Mouse (Mus musculus) kidney, postnatal 36 days (tissue): ENCODE results near the gene Txk.

ENCODE experiments used
- DNase-seq, 2 experiments: peaks; one replicate each; pipeline ENCODE4 v3.0.0; 2021 to 2022; ENCODE audit warnings: mixed read lengths in 2 of 2

Txk gene

GRCm38 (mm10) chr5:72689556-72689955 is 63.0 kb downstream of the Txk start:
- DNase-seq, result no peak

GRCm38 (mm10) chr5:72681451-72681850 is 71.1 kb downstream of the Txk start:
- peak; percentile 21 to 23 for DNase-seq

GRCm38 (mm10) chr5:72674994-72675542 is 77.5 kb downstream of the Txk start:
- no peak for DNase-seq

DNA sequence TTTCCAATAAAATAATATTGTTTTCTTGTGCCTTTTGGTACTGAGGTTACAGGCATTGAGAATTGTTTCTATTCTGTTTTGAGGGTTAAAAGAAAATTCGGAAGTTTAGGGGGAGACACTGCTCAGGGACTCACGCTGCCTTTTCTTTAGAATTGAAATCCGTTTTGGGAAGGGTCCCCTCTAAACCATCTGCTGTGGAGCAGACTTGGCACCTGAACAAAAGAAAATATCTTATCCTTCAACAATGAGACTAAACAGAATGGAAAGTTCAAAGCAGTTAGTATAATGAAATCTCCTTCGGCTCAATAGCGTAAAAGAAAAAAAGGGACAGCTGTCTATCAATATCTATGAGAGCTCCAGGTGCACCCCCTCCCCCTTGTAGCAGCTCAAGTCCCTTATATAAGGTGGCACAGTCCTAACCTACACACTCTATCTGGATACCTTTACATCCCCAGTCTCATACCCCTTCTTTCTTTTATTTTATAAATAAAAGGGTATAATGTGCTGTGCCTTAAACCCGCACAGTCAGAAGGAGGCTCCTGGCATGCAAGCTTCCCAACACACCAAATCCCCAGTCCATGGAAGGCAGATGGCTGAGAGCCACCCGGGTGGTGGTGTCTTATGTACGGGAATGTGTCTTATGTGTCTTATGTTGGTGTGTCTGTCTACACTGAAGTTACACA is 81.4 kb downstream of the Txk start:
- no peak for DNase-seq

DNA sequence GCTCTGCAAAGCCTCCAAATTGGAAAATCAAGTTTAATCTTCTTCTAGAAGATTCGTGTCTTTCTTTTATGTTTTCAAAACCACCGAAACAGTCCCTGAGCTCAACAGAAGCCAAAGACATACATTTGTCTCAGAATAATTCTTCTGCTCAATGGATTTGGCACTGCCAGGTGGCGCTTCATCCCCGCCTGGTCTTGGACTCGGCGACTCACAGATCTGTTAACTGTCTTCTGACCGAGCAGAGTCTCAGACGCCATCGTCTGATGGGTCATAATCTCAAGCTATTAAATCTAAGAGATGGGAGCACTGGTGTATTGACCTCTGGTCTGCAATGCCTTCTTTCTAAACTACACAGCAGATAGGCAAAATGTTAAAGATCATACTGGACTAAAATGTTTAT is 84.2 kb downstream of the Txk start:
- DNase-seq, result no peak

DNA sequence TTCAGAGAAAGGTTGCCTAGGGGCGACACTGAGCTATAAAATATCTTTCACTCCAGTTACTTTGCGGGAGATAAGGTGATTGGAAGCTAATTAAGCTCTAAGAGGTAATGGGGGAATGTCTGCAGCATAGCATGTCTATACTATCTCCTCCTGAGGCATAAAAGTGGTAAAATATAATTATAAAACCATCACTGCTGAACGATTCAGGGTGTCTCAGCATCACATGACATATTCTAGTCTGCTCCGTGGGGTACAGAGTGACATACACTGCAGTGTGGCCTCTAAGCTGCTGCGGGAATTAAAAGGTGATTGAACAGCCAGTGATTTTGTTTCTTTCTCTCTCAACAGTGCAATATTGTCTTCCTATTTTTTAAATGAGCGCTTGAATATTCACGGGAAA is 86.1 kb downstream of the Txk start:
- no peak for DNase-seq

DNA sequence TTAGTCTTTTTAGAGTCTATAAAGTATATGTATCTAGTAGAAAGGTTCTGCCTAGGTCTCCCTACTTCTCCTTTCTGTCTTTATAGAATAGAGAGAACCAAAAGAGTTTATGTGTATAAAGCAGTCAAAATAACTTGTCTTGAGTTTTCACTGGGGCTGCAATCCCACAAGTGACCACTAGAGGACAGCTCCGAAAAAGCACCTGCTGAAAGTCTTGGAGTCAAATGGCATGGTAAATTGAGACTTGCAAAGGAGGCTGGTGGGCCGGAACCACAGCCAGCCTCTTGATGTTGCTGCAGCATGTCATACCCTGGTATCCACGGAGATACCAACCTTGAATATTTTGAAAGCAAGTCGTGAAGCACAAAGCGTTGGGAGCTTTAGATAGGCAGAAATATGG is 87.3 kb downstream of the Txk start:
- DNase-seq, result peak; percentile 40 to 78

- peak in 1 of 2 experiments; percentile 9 for DNase-seq
These were observed 87.7 kb downstream of the Txk start for GRCm38 (mm10) chr5:72664854-72665253.

- no peak for DNase-seq
These were observed 88.5 kb downstream of the Txk start for GRCm38 (mm10) chr5:72664126-72664525.

DNA sequence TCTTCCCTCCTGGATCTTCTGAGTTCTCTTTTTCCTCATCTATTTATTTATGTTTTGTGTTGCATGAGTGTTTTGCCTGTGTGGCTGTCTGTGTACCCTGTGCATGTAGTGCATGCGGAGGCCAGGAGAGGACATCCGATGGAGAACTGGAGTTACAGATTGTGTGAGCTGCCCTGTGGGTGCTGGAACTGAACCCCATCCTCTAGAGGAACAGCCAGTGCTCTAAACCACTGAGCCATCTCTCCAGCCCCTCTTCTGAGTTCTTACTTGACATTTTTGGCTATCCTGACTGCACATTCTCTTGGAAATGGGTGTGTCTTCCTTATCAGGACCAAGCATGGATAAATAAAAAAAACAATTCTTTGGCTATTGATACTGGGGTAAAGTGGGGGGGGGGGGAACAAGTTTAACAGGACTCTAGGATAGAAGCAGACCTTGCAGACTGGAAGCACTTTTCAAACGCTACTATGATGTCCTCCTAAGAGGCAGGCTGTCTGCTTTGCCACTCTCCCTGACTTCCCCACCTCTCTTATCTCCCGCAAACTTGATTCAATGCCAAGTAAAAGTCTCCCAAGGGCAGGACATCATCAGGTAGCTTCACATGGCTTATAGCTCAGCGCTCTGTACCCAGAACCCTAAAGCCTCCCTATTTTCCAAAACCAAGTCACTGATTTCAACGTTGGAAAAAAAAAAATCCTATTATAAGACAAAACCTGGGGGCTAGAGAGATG is 91.4 kb downstream of the Txk start:
- no peak for DNase-seq

DNA sequence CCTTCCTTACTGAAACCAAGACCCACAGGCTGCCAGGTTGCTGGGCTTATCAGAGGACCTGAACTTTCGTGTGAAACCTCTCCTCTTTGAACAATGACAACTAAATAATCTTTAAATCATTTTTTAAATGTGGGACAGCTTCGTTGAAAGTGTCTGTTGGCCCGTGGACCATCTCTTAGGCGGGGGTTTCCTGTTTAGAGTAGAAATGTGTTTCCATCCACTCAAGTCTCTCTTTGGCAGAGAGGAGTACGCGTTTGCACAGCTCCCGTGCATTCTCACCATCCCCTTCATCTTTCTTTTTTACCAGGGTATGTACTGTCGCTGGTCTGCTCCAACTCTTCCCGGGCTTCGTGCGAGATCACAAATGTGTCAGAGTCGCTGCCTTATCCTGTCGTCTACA is 94.2 kb downstream of the Txk start:
- no peak for DNase-seq

- no peak for DNase-seq
These were observed 96.2 kb downstream of the Txk start for GRCm38 (mm10) chr5:72656270-72656791.

DNA sequence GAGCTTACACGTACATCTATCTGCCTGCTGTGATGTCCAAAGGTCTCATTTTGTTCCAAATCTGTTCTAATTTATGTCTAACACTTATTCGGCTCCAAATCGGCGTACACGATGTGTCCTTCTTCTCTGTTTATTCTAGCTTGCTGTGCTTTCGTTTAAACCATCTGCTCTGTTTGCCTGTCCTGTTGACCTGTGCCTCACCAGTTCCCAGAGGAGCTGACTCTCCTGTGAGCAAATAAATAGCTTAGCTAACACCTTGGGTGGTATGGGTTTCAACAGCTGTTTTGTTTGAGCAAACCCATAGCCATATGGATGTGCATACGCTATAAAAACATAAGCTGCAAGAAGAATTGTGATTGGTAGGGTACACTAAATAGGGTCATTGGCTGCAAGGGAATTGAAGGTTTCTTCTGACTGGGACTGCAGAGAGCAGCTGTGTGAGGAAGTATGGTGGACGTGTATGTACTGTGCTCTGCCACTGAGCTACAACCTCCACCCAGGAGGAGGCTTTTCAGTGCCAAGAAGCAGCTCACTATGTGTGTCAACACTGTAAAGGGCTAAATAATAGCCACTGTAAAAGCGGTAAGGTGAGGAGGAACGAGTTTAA is 99.4 kb downstream of the Txk start:
- DNase-seq, result no peak

- DNase-seq, result no peak
These were observed 103.4 kb downstream of the Txk start for GRCm38 (mm10) chr5:72648987-72649735.

- peak in 1 of 2 experiments; percentile 18 for DNase-seq
These were observed 104.5 kb downstream of the Txk start for GRCm38 (mm10) chr5:72647958-72648595.

DNA sequence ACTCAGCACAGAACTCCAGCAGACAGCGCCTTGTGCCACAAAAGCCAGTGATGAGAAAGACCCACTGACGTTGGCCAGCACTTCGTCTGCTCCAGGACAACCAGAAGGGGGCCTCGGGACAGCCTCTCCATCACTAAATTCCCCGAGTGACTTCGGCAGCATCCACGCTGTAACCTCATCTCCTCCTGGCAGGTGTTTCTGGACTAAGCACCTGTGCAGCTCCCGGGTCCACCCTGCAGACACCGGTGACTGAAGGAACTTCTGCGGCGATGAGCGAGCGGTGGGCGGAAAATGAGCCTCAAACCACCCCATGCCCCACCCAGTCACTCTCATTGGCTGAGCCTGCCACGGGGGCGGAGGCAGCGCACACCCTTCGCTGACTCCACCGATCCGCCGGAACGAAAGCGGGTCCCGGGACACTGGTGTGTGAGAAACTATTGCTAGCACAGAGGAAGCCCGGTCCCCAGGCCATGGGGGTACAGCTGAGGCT is 105.1 kb downstream of the Txk start, which contains the start of gene Nipal1:
Gene Nipal1 (plus strand): TSS at position 378 of the 490 bp plus-strand sequence.
- DNase-seq, result peak; percentile 41 to 68

DNA sequence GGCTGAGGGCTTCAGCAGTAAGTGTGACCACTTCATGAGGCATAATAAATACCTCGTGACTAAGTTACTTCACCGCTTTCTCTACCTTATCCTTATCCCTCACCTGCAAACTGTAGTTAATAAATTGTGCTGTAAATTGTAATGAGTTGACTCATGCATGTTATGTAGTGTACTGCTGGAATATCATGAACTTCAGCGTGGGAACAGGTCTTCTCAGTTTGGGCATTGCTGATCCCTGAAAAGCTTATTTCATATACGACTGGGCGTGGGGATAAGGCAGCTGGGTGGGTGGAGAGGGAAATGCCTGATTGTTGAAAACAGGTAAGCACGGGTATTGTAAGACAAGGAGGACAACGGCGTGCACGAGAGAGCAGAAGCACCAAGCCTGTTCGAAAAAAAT is 105.6 kb downstream of the Txk start:
- no peak for DNase-seq

- DNase-seq, result peak in 1 of 2 experiments; percentile 12
These were observed 106.4 kb downstream of the Txk start for GRCm38 (mm10) chr5:72646131-72646530.
